In genomic region chr4:118000605-118001208, GRCm38 (mm10) we compare ENCODE assay signal across 11 mouse cellular contexts.
DNase-seq lines count a peak whose midpoint lies in the region; ATAC-seq and TF ChIP-seq lines count a peak whose summit lies in the region.
"Had no signal": no experiment of that assay in that cellular context is flagged by ENCODE, and none has a peak within 500 bp of the region (broad histone marks: within the 10 kb centered on the region; RNA-seq: fewer than 3 reads in every experiment).

No protein-coding gene starts in this region.

- 31% methylated on average over 10 of the region's 10 CpGs for WGBS in lung, embryonic 14.5 days
- WGBS in limb, embryonic 15.5 days = 18% methylated on average over 10 of the region's 10 CpGs

- H3K36me3 ChIP-seq in lung, embryonic 14.5 days (ENCODE audit: insufficient read depth) = no peaks in the 10 kb centered on the region
- no peaks in the 10 kb centered on the region for H3K36me3 ChIP-seq in limb, embryonic 15.5 days
- H3K36me3 ChIP-seq: lung, embryonic 15.5 days had no signal

- TF ChIP-seq CTCF in lung, embryonic 14.5 days (IDR thresholded peaks at IDR 0.05; ENCODE audit: low read depth) = no peak

- no peaks in the 10 kb centered on the region for H3K27me3 ChIP-seq in lung, embryonic 14.5 days (ENCODE audit: insufficient read depth, low read length)
- no peaks in the 10 kb centered on the region for H3K27me3 ChIP-seq in limb, embryonic 15.5 days
- H3K27me3 ChIP-seq: lung, embryonic 15.5 days had no signal

- peaks cover 33% of the 10 kb centered on the region for H3K4me1 ChIP-seq in lung, embryonic 14.5 days (ENCODE audit: insufficient read depth)
- H3K4me1 ChIP-seq in limb, embryonic 15.5 days = peaks cover 41% of the 10 kb centered on the region

- ATAC-seq in lung, embryonic 14.5 days (ENCODE audit: insufficient read depth) = peak; percentile 24; the same call in 1 of the 2 replicates
- peak; percentile 41; the same call in 1 of the 2 replicates for ATAC-seq in limb, embryonic 15.5 days (ENCODE audit: insufficient number of reproducible peaks, low FRiP score, low TSS enrichment, low read depth)
- ATAC-seq: midbrain, embryonic 16.5 days had no signal

- no peak overlapping the region for H3K27ac ChIP-seq in lung, embryonic 14.5 days (ENCODE audit: low read depth)
- H3K27ac ChIP-seq in limb, embryonic 15.5 days = no peak overlapping the region
- H3K27ac ChIP-seq: lung, embryonic 15.5 days had no signal

- H3K4me2 ChIP-seq in lung, embryonic 14.5 days = no peak overlapping the region
- H3K4me2 ChIP-seq in limb, embryonic 15.5 days = no peak overlapping the region
- H3K4me2 ChIP-seq: lung, embryonic 15.5 days had no signal

- H3K4me3 ChIP-seq in lung, embryonic 14.5 days (ENCODE audit: low read depth, low read length) = no peak overlapping the region
- H3K4me3 ChIP-seq in limb, embryonic 15.5 days = no peak overlapping the region
- H3K4me3 ChIP-seq: lung, embryonic 15.5 days had no signal

- no peak overlapping the region for H3K9ac ChIP-seq in lung, embryonic 14.5 days
- no peak overlapping the region for H3K9ac ChIP-seq in limb, embryonic 15.5 days
- H3K9ac ChIP-seq: lung, embryonic 15.5 days had no signal

- H3K9me3 ChIP-seq in lung, embryonic 14.5 days (ENCODE audit: low read depth, low read length) = no peaks in the 10 kb centered on the region
- H3K9me3 ChIP-seq in limb, embryonic 15.5 days = no peaks in the 10 kb centered on the region
- H3K9me3 ChIP-seq: lung, embryonic 15.5 days had no signal

- DNase-seq in embryo, embryonic 11 days = peak; percentile 55
- no peak for DNase-seq in embryo, embryonic 9.5 days (ENCODE audit: extremely low spot score)
- DNase-seq in lung, embryonic 14.5 days = peak; percentile 25
- no peak for DNase-seq in lung, postnatal 14 days
- DNase-seq in kidney, adult 8-10 months = peak; percentile 36 to 53
- DNase-seq in spleen, postnatal 4 days (ENCODE audit: low spot score in 2 of 2) = no peak
- DNase-seq in T-cell, adult 2 months (ENCODE audit: low spot score) = no peak
- DNase-seq: cerebellum, adult 9-10 months had no signal

Comparison
In these comparisons a context has a peak if more than half of its experiments do, and no peak if none do; other contexts are left out.
1. DNase-seq: peak in embryo, embryonic 11 days (single experiment), lung, embryonic 14.5 days (single experiment) and kidney, adult 8-10 months (2 of 2); none in embryo, embryonic 9.5 days (single experiment), lung, postnatal 14 days (single experiment), spleen, postnatal 4 days (0 of 2) and T-cell, adult 2 months (single experiment).